Mouse (Mus musculus): ENCODE results near the gene Cadm1.
A peak's percentile ranks its signal among the peaks of the same experiment; 100 is the strongest.

The Cadm1 gene

DNA sequence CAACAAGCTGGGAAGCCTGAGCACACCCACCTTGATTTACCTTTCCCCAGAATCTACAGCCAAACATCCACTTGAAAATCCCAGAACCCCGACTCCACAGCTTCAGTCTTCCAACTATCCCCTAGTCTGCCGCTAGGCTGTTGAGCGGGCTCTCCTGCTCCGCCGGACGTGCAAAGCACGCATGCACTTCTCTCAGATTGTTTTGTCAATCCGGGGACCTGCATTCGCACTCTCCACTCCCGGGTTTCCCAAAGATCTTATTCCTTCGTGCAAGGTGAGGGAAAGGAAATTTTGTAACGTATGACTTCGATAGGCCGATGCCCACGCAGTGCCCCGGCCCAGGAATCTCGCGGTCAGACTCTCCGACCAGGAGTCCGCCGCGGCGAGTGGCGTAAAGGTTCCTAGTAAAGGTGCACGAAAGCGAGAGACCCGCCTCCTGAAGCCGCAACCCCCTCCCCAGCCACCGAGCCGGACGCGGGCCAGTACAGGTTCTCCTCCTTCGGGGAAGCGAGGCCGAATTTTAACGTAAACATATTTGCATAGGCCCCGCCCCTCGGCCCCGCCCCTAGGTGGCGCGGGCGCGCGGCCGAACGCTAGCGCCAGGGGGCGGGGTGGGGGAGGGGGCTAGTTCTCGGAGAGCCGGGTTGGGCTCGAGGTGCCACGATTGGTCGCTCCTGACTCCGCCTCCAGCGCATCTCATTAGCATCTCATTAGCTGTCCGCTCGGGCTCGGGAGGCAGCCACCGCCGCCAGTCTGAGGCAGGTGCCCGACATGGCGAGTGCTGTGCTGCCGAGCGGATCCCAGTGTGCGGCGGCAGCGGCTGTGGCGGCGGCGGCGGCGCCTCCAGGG is at the start of gene Cadm1:
Cadm1 (plus strand) TSS at position 572 of the 849 bp plus-strand sequence.
- peak; percentile 97 for DNase-seq (ENCODE audit: extremely low spot score, low spot score)

DNA sequence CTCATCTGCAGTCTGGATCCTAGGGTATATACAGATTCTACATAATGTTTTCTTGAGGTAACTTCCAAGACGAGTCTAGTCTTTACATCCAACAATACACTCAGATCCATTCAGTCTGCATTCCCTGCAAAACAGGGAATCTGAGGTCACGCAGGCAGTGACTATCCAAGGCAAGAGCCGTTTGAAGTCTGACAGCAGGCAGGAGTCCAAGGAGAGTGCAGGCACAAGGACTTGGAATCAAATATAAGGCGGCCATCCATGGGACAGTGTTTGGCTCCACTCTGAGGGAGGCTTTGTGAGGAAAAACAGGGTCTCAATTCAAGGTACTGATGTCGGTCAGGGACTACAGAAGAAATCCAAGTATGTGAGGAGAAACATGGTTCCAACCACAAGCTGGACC is 45.5 kb upstream of the Cadm1 start:
- DNase-seq (ENCODE audit: extremely low spot score, low spot score): no peak

DNA sequence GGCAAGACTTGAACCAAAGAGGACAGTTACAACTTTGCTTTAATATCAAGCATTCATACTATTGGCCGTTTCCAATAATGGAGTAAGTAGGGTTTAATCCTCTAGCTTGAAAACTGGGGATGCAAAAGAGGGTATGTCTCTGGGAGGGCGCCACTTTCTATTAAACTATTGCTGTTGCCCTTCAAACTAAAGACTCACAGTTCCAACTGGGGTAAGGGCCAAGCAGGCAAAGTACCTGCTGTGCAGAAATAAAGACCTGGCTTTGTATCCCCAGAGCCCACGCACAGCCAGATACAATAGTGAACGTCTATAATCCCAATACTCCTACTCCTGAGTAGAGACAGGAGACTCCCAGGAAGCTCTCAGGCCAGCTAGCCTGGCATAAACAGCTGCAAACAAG is 44.8 kb upstream of the Cadm1 start:
- no peak for DNase-seq (ENCODE audit: extremely low spot score, low spot score)

DNA sequence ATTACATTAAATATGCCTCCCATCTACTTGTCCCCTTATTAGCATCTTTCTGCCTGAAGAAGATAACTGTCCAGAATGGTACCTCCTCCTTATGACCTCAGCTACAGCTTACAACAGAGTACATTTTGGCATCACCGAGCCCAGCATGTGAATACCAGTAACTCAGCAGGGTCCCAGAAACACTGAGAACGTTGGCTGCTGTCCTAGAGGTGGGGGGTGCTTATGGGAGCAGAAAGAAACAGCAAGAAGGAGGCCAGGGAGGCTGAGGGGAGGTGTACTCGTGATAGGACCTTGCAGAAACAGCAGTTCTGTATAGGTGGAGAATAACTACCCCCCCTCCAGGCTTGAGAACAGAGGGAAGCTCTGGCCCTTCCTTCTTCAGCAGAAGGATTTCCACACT is 30.2 kb upstream of the Cadm1 start:
- DNase-seq (ENCODE audit: extremely low spot score, low spot score): no peak

DNA sequence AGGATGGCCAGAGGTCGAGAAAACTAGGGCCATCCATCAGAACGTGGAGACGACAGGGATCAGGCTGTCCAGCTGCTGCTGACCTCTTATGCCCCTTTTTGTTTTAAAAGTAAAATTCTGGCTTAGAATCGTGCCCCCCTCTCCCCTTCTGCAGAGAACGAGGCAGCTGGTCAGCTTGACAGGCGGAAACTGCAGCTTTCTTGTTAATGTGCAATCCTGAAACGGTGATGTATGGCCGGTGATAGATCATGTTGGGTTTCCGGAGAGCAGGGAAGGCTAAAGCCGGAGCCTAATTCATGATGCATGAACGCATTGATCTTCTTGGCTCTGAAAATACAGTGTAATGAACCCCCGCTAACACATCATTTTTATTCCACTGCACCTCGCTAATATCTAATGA is 24.0 kb upstream of the Cadm1 start:
- peak; percentile 54 for DNase-seq (ENCODE audit: extremely low spot score, low spot score)

DNA sequence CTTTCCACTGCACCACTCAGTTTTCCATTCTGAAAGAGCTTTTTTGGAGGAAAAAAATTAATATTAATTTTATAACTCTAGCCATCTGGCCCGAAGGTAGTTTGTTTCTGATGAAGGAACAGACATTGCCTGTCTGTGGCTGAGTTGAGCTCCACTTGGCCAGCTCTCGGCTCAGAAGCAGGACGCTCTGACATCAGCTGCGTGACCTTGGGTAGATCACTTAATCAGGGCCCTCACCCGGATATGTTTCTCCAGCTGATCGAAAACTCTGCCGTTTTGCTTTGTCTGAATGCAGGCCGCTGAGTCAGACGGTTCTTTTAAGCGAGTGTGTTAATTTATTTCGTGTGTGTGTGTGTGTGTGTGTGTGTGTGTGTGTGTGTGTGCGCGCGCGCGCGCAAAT is 23.1 kb upstream of the Cadm1 start:
- DNase-seq (ENCODE audit: extremely low spot score, low spot score): no peak

DNA sequence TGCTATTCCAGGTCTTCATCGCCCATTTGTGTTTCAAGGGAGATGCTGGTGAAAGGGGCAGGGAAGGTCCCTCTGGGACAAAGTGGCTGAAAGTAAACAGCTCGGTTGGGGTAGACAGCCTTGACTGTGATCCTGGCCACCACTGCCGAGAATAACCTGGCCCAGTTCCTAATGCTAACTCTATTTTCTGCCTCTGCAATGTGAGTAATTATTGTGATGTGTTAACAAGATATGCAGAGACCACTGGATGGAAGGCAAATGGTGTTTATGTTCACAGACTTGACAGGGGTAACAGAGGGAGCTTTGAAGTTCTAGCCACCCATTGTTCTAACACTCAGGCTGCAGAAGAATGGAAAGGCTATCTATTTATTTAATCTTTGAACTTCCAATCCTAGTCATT is 21.9 kb upstream of the Cadm1 start:
- no peak for DNase-seq (ENCODE audit: extremely low spot score, low spot score)

DNA sequence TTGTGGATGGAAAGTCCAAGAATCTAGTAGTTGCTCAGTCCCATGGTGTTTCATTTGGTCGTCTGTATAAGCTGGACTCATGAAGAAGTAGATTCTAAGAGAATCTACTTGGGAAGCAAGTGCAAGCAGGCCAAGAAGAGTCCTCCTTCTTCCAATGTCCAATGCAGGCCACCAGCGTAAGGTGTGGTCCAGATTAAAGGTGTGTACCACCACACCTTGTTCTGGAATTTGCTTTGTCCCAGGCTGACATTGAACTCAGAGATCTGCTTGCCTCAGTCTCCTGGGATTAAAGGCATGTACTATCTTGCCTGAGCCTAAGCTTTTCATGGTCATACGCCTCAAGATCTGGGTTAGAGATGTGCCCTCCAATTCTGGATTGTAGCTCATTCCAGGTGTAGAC is 17.5 kb upstream of the Cadm1 start:
- peak; percentile 10 for DNase-seq (ENCODE audit: extremely low spot score, low spot score)

DNA sequence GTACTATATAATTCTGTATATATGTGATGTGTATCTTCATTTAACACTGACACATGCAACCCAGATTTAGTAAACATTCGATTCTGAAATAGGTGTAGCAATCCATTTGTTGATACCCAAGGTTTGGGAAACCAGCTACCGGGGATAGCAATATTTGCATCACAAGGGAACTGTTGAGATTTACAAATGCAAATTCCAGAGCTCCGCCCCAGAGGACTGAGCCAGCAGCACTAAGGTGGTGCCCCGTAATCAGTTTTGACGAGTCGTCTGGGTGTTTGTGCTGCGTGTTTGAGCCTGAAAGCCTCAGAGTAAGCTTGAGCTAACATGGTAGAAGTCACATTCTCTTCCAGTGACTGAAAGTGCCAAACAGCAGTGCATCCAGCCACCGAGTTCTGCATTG is 15.7 kb upstream of the Cadm1 start:
- no peak for DNase-seq (ENCODE audit: extremely low spot score, low spot score)

DNA sequence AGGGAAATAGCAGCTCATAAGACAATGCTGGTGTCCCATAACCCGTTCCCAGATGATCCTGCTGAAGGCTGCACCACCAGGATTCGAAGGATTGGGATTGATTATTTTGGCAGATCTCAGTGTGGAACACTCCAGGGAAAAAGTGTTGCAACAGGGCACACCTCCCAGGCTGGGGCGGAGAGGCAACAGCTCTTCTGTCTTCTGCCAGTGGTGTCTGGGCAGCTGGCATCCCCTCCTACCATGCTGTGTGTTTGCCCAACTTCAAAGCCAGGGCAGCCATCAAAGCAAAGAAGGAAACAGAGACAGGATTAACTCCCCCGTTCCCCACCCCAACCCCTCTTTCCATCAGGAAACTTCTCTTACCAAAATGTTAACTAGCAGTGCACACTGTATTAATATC is 13.7 kb upstream of the Cadm1 start:
- DNase-seq (ENCODE audit: extremely low spot score, low spot score): no peak

DNA sequence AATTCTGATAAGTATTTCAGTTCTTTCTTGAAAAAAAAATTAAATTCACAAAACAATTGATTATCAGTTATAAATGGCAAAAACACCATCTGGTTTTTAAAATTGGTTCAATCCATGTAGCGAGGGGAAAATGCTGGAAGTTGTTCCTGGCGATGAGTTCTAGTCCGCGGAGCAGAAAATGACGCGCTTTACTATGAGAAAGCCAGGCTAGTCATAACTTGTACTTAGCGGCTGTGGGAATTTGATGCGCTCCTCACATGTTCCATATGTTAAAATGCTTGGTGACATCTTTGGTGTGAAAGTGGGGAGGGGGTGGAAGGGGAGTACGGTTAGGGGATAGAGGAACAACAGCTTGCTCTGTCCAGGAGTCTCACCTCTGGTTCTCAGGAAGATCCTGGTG is 2.7 kb upstream of the Cadm1 start:
- DNase-seq (ENCODE audit: extremely low spot score, low spot score): peak; percentile 7

DNA sequence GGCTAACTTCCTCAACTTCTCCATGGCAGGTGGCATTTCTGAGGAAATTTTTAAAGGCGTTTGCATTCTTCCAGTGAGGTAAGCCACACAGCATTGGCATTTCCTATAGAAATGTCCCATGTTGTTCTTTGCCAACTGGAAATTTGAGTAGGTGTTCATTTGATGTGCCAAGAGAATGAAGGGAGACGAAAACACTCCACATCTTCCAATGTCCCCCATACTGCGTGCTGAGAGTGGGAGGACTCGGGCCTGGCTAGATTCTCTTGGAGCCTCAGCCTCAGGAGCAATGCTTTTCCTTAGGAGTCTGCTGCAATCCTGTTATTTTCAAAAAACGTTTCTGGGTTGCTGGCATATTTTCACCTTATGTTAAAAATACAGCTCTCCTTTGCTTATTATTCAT is 2.2 kb upstream of the Cadm1 start:
- no peak for DNase-seq (ENCODE audit: extremely low spot score, low spot score)

DNA sequence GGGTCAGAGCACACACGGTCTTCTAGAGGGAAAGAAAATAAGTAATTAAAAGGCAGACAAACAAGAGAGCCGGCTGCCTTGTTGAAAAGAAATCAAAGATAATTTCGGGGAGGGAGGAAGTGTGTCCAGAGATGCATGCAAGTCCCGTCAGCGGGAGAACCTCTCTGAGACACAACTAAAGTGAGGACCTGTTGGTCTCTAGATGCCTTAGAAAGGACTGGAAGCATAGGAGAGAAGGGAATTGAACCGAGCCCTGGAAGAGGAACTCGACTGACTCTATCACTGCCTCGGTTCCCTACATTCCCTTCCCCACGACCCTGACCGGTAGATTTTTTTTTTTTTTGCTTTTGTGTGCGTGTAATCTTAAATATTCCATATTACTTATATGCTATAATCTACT is 791 bp upstream of the Cadm1 start:
- DNase-seq (ENCODE audit: extremely low spot score, low spot score): no peak

DNA sequence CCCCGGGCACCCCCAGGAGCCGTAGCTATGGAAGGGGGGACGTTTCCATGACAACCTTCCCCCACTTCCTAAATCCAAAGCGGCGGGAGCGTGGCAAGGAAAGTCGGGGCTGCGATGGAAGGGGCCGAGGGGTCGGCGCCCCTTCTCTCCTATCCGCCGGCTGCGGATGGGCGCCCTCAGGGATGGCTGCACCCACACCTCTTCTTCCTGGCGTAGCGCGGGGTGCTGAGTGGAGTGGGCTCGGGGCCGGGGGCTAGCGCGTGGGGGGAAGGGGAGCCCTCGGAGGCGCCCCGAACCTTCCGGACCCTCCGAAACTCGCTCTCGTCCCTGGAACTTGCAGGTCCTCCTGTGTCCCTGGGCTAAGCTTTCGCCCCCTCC is 560 bp downstream of the Cadm1 start:
- DNase-seq (ENCODE audit: extremely low spot score, low spot score): no peak

DNA sequence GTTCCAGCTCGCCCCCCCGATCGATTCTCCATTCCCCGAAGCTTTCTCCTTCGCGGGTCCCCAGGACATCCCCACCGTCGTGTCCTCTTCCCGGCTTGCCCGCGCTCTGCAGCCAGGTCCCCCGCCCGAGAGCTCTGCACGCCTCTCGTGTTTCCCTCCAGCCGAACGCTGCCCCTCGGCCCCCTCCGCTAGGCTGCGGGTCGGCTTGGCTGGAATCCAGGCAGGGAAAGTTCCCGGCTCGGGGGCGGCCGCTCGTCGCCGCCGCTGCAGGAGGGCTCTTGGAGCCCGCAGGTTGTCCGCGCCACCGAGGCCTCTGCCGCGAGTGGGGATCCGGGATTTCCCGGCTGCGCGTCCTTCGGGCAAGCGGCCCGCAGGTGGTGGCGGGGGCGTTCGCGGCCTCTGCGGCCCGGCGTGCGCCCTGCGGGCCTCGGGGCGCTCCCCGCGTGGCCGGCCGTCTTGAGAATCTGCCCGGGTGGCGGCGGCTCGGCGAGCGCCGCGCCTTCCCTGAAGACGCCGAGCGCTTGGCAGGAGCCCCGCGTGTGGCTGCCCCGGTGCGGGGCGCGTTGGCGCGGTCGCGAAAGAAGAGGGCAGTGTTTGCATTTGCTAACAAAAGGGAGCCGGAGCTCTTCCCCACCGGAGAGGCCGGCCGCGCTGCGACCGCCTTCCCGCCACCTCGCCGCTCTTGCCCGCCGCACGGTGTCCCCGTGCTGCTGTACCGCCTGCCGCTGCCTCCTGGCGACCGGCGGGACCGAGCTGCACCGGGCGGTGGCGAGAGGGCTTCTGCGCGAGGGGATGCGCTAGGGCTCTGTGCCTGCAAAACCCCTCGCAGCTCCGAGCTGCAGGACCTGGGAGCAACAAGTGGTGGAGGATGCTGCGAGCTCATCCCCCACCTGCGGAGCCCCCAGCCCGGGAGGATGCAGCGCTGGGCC is 1.2 kb downstream of the Cadm1 start:
- peak; percentile 79 for DNase-seq (ENCODE audit: extremely low spot score, low spot score)

DNA sequence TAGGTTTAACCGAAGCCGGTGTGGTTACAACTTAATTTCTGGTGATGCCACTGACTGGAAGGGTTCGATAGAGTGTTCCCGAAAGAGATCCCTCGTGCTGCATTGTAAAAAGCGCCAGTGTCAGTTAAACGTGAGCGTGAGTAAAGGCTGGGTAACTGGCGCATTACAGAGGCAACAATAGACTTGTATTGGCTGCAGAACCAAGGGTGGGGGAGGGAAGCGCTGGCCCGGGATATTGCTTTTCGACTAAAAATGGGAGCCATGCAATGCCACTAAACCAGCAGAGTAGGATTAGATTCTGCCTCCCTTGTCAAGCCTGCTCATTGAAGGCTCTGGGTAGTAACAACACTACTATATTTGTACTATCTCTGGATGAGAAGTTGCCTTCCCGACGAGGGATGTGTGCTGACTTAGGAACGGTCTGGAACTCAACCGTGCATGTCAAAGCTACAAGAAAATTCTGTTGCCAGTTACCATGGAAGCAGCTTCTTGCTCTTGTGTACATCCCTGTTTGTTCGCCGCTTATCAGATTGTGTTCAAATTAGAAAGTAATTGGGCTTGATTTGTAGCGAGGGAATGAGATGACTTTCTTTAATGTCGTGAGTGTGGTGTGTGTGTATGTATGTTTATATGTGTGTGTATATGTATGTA is 2.4 kb downstream of the Cadm1 start:
- peak; percentile 49 for DNase-seq (ENCODE audit: extremely low spot score, low spot score)

DNA sequence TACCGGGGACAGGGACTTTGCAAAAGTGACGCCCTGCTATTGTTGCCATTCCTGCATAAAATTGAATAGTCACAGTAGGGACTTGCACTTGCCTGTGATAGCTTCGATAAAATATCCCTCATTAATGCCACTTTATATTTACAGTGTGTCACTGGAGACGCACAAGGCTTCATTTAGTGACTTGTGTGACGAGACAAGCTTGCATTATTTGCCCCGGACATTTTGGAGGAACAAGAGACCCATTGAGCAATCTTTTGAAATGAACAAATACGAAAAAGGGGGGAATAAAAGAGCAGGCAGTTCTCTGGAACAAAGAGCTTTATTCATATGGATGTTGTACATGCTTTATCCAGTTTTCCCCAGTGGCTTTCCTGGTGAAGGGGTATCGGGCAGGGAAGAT is 3.5 kb downstream of the Cadm1 start:
- no peak for DNase-seq (ENCODE audit: extremely low spot score, low spot score)

DNA sequence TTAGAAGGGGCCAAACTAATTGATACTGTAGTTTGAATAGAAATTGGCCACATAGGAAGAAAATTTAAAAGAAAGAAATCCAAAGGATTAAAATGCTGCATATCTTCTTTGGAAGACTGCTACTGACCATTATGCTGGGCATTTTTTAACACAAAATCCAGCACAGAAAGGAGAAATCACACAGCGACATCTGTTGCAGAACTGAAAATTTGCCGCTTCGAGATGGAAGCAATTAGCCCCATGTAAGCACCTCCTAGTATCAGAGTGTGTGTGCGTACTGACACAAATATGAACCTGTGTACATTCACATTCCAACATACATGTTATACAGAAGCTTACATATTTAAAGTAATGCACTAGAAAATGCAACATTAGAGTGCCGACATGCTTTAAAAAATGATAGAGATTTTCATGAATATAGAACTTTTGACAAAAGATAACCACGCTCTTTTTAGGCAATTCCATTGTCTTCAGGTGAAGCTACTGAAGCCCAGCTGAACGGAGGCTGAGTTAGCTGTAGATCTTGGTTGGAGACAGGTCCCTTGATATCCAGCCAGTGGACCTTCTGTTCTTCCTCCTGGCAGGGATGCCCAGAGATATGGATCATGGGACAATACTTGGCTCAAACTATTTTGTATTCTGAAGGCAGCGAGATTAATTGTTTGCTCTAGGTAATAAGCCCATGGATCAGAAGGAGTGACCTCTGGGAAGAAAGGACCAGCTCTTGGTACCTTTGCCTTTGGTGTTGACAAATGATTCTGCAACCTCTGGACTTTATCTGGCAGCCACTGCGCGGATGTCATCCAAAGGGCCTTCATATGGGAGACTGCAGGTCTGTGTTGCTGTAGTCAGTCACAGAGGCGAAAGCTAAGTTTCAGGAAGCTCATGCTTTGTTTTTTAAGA is 4.9 kb downstream of the Cadm1 start:
- DNase-seq (ENCODE audit: extremely low spot score, low spot score): no peak

DNA sequence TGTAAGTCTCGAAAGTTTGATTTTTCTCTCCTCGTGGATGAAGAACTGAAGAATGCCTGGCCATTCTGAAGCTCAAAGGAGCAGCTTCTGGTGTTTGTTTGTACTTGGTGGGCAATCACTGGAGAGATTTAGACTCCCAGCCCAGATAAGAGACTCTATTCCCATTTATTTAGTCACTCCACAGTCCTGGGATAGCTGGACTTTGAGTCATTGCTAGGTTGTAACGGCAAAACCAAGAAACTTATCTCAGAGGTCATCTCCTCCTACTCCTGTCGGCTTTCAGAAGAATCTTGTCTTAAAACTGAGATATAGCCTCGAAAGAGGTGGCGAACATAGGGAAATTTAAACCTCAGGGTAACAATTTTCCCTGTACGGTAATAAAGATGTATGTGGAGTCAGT is 15.3 kb downstream of the Cadm1 start:
- no peak for DNase-seq (ENCODE audit: extremely low spot score, low spot score)

DNA sequence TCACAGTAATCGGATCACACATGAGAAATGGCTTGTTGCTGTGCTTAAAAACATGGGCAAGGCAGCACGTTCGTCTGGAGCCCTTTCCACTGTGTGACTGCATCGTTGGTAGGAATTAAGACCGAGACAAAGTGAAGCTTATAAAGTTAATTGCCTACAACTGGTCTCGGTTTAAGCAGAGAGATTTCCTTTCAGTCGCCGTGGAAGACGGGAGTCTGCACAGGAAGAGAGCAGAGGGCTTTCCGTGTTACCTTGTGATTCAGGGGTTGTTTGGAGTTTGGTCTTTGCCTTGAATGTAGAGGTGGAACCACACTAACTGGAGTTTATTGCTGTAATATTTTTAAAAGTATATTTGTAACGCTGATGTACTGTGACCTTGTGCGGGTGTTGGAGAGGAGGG is 15.7 kb downstream of the Cadm1 start:
- DNase-seq (ENCODE audit: extremely low spot score, low spot score): no peak

DNA sequence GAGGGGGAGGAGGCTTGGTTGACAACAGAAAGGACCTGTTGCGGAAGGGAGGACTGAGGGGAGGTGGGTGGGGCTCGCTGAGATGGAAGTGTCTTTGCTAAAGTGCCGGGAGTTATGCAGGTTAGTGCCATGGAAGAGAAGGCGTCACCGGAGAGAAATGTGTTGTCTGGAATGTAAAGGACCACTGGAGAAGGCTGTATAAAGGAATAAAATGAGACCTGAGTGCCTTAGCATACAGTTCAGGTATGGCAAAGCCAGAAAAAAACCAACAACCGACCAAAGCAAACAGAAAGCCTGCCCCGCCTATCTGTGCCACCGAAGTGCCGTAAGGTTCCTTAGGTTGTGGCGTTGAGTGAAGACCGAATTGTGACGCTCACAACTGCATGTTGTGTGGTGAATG is 18.4 kb downstream of the Cadm1 start:
- no peak for DNase-seq (ENCODE audit: extremely low spot score, low spot score)
